Mouse (Mus musculus) stomach, postnatal 0 days (tissue): ENCODE data around the gene Gm13030. TPM values are rescaled to one million over a fixed set of nuclear protein-coding genes. Genes with fewer than 3 reads are reported as not detected.

Experiments
- ATAC-seq: fragments of 200-750 bp; cut with Nextera tagmentation; 2 replicates; pipeline ENCODE4 v1.8.0; 2017; ENCODE audit not compliant: low FRiP score, low TSS enrichment
- DNase-seq: peaks from one replicate; pipeline ENCODE4 v3.0.0-alpha.2; 2016; ENCODE audit warnings: low spot score
- H3K27ac ChIP-seq: fragments of 300-500 bp; sonication (generic); replicated peaks from 2 replicates; pipeline ENCODE4 v1.5.1; 2014; ENCODE audit warnings: mild to moderate bottlenecking, control low read depth
- H3K27me3 ChIP-seq: fragments of 300-500 bp; sonication (generic); 2 replicates; pipeline ENCODE4 v1.6.1; 2014; ENCODE audit warnings: low read length; ENCODE audit not compliant: control insufficient read depth, insufficient read depth
- H3K36me3 ChIP-seq: fragments of 300-500 bp; sonication (generic); 2 replicates; pipeline ENCODE4 v1.6.1; 2014; ENCODE audit warnings: low read length, mixed read lengths; ENCODE audit not compliant: control insufficient read depth, insufficient read depth
- H3K4me1 ChIP-seq: fragments of 300-500 bp; sonication (generic); replicated peaks from 2 replicates; pipeline ENCODE4 v1.6.1; 2014; ENCODE audit warnings: antibody characterized with exemption; ENCODE audit not compliant: control insufficient read depth, insufficient read depth
- H3K4me2 ChIP-seq: fragments of 300-500 bp; sonication (generic); replicated peaks from 2 replicates; pipeline ENCODE4 v1.6.1; 2014; ENCODE audit warnings: low read depth, mild to moderate bottlenecking, control low read depth, moderate library complexity
- H3K4me3 ChIP-seq: fragments of 300-500 bp; sonication (generic); 2 replicates; pipeline ENCODE4 v1.5.1; 2014; ENCODE audit warnings: low read depth, low read length, control low read depth
- H3K9ac ChIP-seq: fragments of 300-500 bp; sonication (generic); 2 replicates; pipeline ENCODE4 v1.6.1; 2014; ENCODE audit warnings: mild to moderate bottlenecking, low read length, control low read depth, mixed read lengths
- H3K9me3 ChIP-seq: fragments of 300-500 bp; sonication (generic); 2 replicates; pipeline ENCODE4 v1.6.1; 2016; ENCODE audit warnings: low read length; ENCODE audit not compliant: control insufficient read depth
- CTCF ChIP-seq: IDR thresholded peaks from 2 replicates; pipeline ENCODE4 v1.5.1; 2016; ENCODE audit warnings: antibody characterized with exemption, low read depth, mild to moderate bottlenecking, moderate library complexity
- EP300 ChIP-seq: optimal IDR thresholded peaks from 2 replicates; pipeline ENCODE3; 2016; ENCODE audit warnings: antibody characterized with exemption
- WGBS: fragments of 180-500 bp; shearing (Covaris S2); extraction: QIAGEN DNeasy Blood & Tissue Kit; methylation state at CpG from one replicate; pipeline ENCODE4 v1.1.7; 2014; 5-methylcytosine and 5-hydroxymethylcytosine counted together
- polyA plus RNA-seq: library from polyadenylated mRNA; unstranded; fragments of >200 nt; fragmentation: Nextera tagmentation; extraction: Ambion mirVana; gene quantifications from 2 replicates; pipeline ENCODE4 v1.2.1, GENCODE M21; 2015

Gm13030 gene
- polyA plus RNA-seq = not detected in 2 replicates

DNA sequence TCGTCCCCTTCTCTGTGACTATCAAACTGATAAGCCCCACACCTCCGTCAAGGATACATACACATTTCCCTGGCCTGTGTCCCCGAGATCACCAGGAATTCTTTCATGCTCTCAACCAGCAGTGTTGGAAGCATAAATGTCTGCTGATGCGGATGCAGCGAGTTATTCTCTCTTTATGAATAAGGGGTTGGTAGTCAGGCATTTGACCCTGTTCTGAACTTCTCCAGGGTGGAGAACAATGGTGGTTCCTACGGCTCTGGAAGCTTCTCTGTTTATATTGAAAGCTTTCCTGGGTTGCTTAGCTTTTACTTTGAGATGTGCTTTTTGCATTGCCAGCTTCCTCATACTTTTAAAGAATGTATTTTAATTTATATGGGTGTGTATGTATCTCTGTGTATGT, at the start of gene Gm13030:
Gm13030 (minus strand) TSS at position 101 of the 400 bp plus-strand sequence.
- Histone ChIP-seq H3K9me3 (no peaks in the 10 kb centered on the region), H3K4me3 (no peak within 1 kb of the TSS), H3K27me3 (no peaks in the 10 kb centered on the region), H3K27ac (no peak within 1 kb of the TSS), H3K4me2 (no peak within 1 kb of the TSS), H3K36me3 (no peaks in the 10 kb centered on the region), H3K4me1 (no peaks in the 10 kb centered on the region), H3K9ac (no peak within 1 kb of the TSS)
- ATAC-seq = no peak
- DNase-seq = no peak
- no peak for TF ChIP-seq CTCF
- TF ChIP-seq EP300 = no peak
- 68% methylated on average over 6 of the region's 6 CpGs for WGBS

DNA sequence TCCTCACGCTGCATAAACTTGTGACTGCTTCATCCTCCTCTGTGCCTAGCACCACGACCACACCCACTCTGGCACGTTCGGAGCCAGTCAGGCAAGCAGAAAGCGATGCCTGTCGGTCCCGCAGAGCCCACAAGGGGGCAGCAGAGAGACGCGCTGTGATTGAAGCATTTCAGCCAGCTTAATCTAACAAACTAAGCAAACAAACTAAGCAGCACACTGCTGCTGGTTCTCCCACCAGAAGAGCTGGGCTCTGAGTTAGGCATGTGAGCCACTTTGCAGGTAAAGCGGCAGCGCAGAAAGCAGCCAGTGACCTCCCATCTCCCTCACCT, 48.3 kb upstream of the Gm13030 start:
- H3K4me3 ChIP-seq = no peak overlapping the region
- DNase-seq = peak; percentile 98
- no peak overlapping the region for H3K27ac ChIP-seq
- TF ChIP-seq CTCF (peak; percentile 100), EP300 (no peak)
- ATAC-seq = peak; percentile 90
- no peaks in the 10 kb centered on the region for H3K27me3 ChIP-seq
- H3K9me3 ChIP-seq = no peaks in the 10 kb centered on the region
- no peaks in the 10 kb centered on the region for H3K36me3 ChIP-seq
- no peak overlapping the region for H3K9ac ChIP-seq
- WGBS = 3% methylated on average over 11 of the region's 11 CpGs
- H3K4me1 ChIP-seq = no peaks in the 10 kb centered on the region
- H3K4me2 ChIP-seq = peak overlapping the region; percentile 27; the same call in 1 of the 2 replicates

DNA sequence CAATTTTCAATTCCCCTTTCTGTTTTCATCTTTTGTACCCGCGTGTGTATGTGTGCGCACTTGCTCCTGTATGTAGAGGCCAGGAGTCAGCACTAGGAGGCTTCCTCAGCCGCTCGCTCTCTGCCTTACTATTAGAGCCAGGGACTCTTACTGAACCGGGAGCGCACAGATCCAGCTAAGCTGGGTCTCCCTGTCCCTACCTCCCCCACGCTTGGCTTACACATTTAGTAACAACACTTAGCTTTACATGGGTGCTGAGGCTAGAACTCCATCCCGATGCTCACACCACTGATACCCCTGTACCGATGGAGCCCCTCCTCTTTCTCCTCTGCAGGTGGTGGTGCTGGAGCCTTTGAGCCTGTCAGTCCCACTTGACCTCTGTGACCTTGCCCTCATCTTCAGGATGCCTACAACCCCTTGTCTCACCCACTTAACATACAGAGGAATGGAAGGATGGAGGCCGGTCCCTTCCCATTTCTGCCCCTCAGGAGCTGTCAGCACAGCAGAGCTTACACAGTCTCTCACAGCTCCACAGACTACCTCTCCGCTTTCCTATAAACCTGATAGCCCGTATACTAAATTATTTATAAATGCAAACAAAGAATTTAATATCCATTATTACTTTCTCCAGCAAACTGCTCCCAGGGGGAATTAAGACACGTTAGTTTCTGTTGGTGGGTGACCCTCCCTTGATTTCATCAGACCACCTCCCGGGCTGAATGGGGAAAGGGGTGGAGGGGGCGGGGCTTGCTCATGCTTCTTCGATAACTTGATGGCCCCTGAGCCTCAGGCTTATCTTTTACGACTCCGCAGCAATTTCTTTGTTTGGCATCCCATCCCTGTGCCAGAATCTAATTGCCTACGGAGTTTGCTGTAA, 47.7 kb upstream of the Gm13030 start:
- TF ChIP-seq CTCF (no peak), EP300 (no peak)
- no peaks in the 10 kb centered on the region for H3K27me3 ChIP-seq
- no peak for ATAC-seq
- H3K4me3 ChIP-seq = no peak overlapping the region
- no peaks in the 10 kb centered on the region for H3K9me3 ChIP-seq
- no peaks in the 10 kb centered on the region for H3K36me3 ChIP-seq
- no peaks in the 10 kb centered on the region for H3K4me1 ChIP-seq
- H3K9ac ChIP-seq = no peak overlapping the region
- 41% methylated on average over 20 of the region's 20 CpGs for WGBS
- H3K27ac ChIP-seq = no peak overlapping the region
- DNase-seq = no peak
- H3K4me2 ChIP-seq = peak overlapping the region; percentile 27; the same call in 1 of the 2 replicates

DNA sequence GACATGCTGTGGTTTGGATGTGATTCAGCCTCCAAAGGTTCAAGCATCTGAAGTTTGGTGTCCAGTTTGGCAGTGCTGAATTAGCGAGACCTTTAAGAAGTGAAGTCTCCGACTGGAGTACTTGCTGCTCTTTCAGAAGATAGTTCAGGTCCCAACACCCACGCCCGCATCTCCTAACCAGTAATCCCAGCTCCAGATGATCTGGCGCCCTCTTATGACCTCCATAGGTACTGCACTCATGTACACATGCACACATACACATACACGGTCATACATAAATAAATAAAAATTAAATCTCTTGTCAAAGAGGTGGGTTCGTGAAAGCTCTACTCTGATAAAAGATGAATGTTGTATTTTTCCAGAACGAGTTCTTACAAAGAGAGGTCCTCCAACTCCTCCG, 43.5 kb upstream of the Gm13030 start:
- Histone ChIP-seq H3K27me3 (no peaks in the 10 kb centered on the region), H3K4me2 (no peak overlapping the region), H3K27ac (no peak overlapping the region), H3K4me3 (no peak overlapping the region), H3K9me3 (no peaks in the 10 kb centered on the region), H3K4me1 (no peaks in the 10 kb centered on the region), H3K36me3 (no peaks in the 10 kb centered on the region), H3K9ac (no peak overlapping the region)
- no peak for DNase-seq
- WGBS = 81% methylated on average over 9 of the region's 9 CpGs
- ATAC-seq = no peak
- peak; percentile 26; the same call in 1 of the 2 replicates for TF ChIP-seq CTCF
- TF ChIP-seq EP300 = no peak

DNA sequence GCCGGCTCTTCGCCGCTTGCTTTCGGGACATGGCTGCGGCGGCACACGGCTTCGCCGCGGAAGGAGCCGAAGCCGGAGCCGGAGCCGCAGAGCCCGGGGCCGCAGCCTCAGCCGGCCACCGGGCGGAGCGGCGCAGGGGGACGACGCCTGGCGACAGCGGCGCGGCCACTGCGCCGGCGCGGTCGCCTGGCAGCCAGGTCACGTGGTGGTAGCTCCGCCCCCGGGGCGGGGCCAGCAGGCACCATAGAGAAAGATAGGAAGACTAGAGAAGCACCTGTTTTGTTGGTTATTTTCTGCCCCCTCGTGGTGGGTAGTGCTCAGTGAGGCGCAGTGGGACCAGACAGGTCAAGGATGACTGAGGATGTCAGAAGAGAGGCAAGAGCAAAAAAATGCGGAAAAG, 40.0 kb upstream of the Gm13030 start, which contains the start of gene Otud3:
Otud3 (minus strand) TSS at position 149 of the 400 bp plus-strand sequence.
- ATAC-seq (peak; percentile 95), DNase-seq (peak; percentile 96)
- no peaks in the 10 kb centered on the region for H3K9me3 ChIP-seq
- H3K4me3 ChIP-seq = peak within 1 kb of the TSS; percentile 84
- peak within 1 kb of the TSS; percentile 86 for H3K9ac ChIP-seq
- H3K4me2 ChIP-seq = peak within 1 kb of the TSS; percentile 97
- H3K27ac ChIP-seq = peak within 1 kb of the TSS; percentile 79
- H3K36me3 ChIP-seq = peaks cover 7% of the 10 kb centered on the region
- H3K27me3 ChIP-seq = no peaks in the 10 kb centered on the region
- TF ChIP-seq CTCF (peak; percentile 83), EP300 (no peak)
- 1% methylated on average over 37 of the region's 39 CpGs for WGBS
- no peaks in the 10 kb centered on the region for H3K4me1 ChIP-seq

DNA sequence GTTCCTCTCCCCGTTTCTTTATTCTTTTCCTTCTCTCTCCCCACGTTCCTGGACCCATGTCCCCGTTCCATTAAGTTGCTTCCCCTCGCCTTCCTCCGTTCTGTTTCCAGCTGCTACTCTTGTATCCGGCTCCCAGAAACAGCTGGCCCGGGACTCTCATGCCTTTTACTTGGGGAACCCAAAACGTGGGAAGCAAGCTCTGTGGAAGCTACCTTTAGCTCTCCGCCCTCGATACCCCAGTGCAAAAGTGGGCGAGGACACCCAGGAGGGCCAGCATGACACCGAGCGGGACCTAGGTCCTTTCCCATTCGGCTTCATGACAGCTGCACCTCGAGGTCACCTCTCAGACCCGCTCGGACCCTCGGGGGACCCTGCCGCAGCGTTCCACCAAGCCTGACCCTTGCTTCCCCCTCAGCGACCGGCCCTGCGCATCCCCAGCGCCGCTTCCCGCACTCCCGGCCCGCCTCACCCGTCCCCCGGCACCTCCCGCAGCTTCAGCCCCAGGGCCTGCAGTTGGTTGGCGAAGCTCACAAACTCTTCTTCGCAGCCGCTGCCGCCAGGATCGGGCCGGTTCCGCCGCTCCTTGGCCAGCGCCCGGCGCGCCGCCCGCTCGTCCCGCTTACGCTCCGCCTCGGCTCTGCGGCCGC, 39.5 kb upstream of the Gm13030 start:
- H3K27me3 ChIP-seq = no peaks in the 10 kb centered on the region
- no peaks in the 10 kb centered on the region for H3K9me3 ChIP-seq
- DNase-seq = peak; percentile 55
- H3K27ac ChIP-seq = peak overlapping the region; percentile 79
- H3K4me3 ChIP-seq = peak overlapping the region; percentile 84
- TF ChIP-seq EP300 (no peak), CTCF (no peak)
- H3K4me2 ChIP-seq = peak overlapping the region; percentile 97
- WGBS = 1% methylated on average over 44 of the region's 52 CpGs
- H3K9ac ChIP-seq = peak overlapping the region; percentile 86
- no peaks in the 10 kb centered on the region for H3K4me1 ChIP-seq
- ATAC-seq = peak; percentile 58
- H3K36me3 ChIP-seq = peaks cover 7% of the 10 kb centered on the region
